Mouse (Mus musculus) neural tube, embryonic 10.5 days (tissue): ENCODE results near the gene Zfp971.
"Not testable (repeated sequence)": the region's sequence is repeated elsewhere in the genome, so short reads cannot be mapped to it uniquely, and the experiment has no call there.

Experiments used
- DNase-seq: peaks from one replicate; pipeline ENCODE4 v3.0.0-alpha.2; 2017; ENCODE audit warnings: low spot score; ENCODE audit errors: extremely low spot score

Gene Zfp971

GRCm38 (mm10) chr2:178023011-178023611 lies at the start of gene Zfp971:
Zfp971 (plus strand) TSS chr2:178023284.
- DNase-seq: peak; percentile 16

GRCm38 (mm10) chr2:177974814-177975213 lies 48.3 kb upstream of the Zfp971 start:
- not testable (repeated sequence) for DNase-seq

- DNase-seq: not testable (repeated sequence)
Observed at GRCm38 (mm10) chr2:178019486-178019885, 3.6 kb upstream of the Zfp971 start.

- DNase-seq: not testable (repeated sequence)
Observed at GRCm38 (mm10) chr2:178020773-178021172, 2.3 kb upstream of the Zfp971 start.

GRCm38 (mm10) chr2:178023861-178024260 lies 777 bp downstream of the Zfp971 start:
- DNase-seq: peak; percentile 6

GRCm38 (mm10) chr2:178027601-178028000 lies 4.5 kb downstream of the Zfp971 start:
- not testable (repeated sequence) for DNase-seq

GRCm38 (mm10) chr2:178058195-178058594 lies 35.1 kb downstream of the Zfp971 start:
- peak; percentile 33 for DNase-seq

- not testable (repeated sequence) for DNase-seq
Observed at GRCm38 (mm10) chr2:178078166-178078717, 55.2 kb downstream of the Zfp971 start, which contains the start of gene Zfp931. Zfp931 (minus strand) TSS chr2:178078476.
